Mouse (Mus musculus) MEL (cell line): ENCODE results near the gene Fam155a. TPM values are rescaled to one million over a fixed set of nuclear protein-coding genes. Genes with fewer than 3 reads are reported as not detected.

Experiments used
- DNase-seq: peaks from one replicate; pipeline ENCODE4 v3.0.0; 2011; ENCODE audit warnings: low read depth, low spot score
- H3K27ac ChIP-seq: 2 replicates; pipeline ENCODE4 v1.5.1; 2012; ENCODE audit warnings: low read depth, mild to moderate bottlenecking, control low read depth, low read length, moderate library complexity; ENCODE audit not compliant: control insufficient read depth
- H3K27me3 ChIP-seq, 2 experiments: fragments of 150-350 bp in 1 of 2; sonication (generic) in 1 of 2; 2 replicates each; pipeline ENCODE4 v1.6.1; 2012; ENCODE audit warnings: low read length in 2 of 2, mild to moderate bottlenecking in 2 of 2, improper control_type of control experiment in 1 of 2, moderate library complexity in 1 of 2; ENCODE audit not compliant: insufficient read depth in 2 of 2, control insufficient read depth in 1 of 2
- H3K36me3 ChIP-seq, 2 experiments: 2 replicates each; pipeline ENCODE4 v1.6.1; 2012 to 2014; ENCODE audit warnings: low read length in 2 of 2, improper control_type of control experiment in 1 of 2, inconsistent platforms in 1 of 2, mild to moderate bottlenecking in 1 of 2; ENCODE audit not compliant: insufficient read depth in 2 of 2, control insufficient read depth in 1 of 2
- H3K4me1 ChIP-seq, 2 experiments: fragments of 150-350 bp in 1 of 2; sonication (generic) in 1 of 2; 2 replicates each; pipeline ENCODE4 v1.6.1; 2012; ENCODE audit warnings: low read length in 2 of 2, improper control_type of control experiment in 1 of 2, mild to moderate bottlenecking in 1 of 2; ENCODE audit not compliant: insufficient read depth in 2 of 2, control insufficient read depth in 1 of 2
- H3K4me3 ChIP-seq, 2 experiments: fragments of 150-350 bp in 1 of 2; sonication (generic) in 1 of 2; 2 replicates each; pipeline ENCODE4 v1.5.1; 2012; ENCODE audit warnings: low read depth in 2 of 2, low read length in 2 of 2, mild to moderate bottlenecking in 2 of 2, moderate library complexity in 2 of 2, control low read depth in 1 of 2, improper control_type of control experiment in 1 of 2; ENCODE audit not compliant: control insufficient read depth in 1 of 2, insufficient read depth in 1 of 2
- H3K79me2 ChIP-seq: 2 replicates; pipeline ENCODE4 v1.6.1; 2012; ENCODE audit warnings: mild to moderate bottlenecking, low read length, moderate library complexity; ENCODE audit not compliant: control insufficient read depth, poor library complexity, insufficient read depth
- H3K9ac ChIP-seq: 2 replicates; pipeline ENCODE4 v1.6.1; 2012; ENCODE audit warnings: low read depth, mild to moderate bottlenecking, control low read depth, low read length, moderate library complexity; ENCODE audit not compliant: control insufficient read depth, poor library complexity, severe bottlenecking
- H3K9me3 ChIP-seq: fragments of 150-350 bp; sonication (generic); replicated peaks from 2 replicates; pipeline ENCODE4 v1.6.1; 2012; ENCODE audit warnings: mild to moderate bottlenecking, low read length, improper control_type of control experiment, moderate library complexity; ENCODE audit not compliant: insufficient read depth
- BHLHE40 ChIP-seq: IDR thresholded peaks from 2 replicates; pipeline ENCODE4 v1.6.1; 2012; ENCODE audit warnings: low read depth, mild to moderate bottlenecking, inconsistent platforms, low read length, improper control_type of control experiment, borderline replicate concordance
- CHD1 ChIP-seq: IDR thresholded peaks from 2 replicates; pipeline ENCODE4 v1.6.1; 2012; ENCODE audit warnings: low read depth, mild to moderate bottlenecking, inconsistent platforms, low read length, improper control_type of control experiment
- CTCF ChIP-seq, 3 experiments: IDR thresholded peaks in 2 of 3; conservative IDR thresholded peaks in 1 of 3; 2 replicates each; pipeline ENCODE4 v1.5.1; 2011 to 2012; ENCODE audit warnings: low read length in 3 of 3, low read depth in 2 of 3, mild to moderate bottlenecking in 2 of 3, improper control_type of control experiment in 1 of 3, inconsistent platforms in 1 of 3, mixed read lengths in 1 of 3, moderate library complexity in 1 of 3; ENCODE audit not compliant: control insufficient read depth in 1 of 3, insufficient read depth in 1 of 3, poor library complexity in 1 of 3, severe bottlenecking in 1 of 3
- EP300 ChIP-seq, 2 experiments: IDR thresholded peaks; 2 replicates each; pipeline ENCODE4 v1.6.1; 2011; ENCODE audit warnings: improper control_type of control experiment in 2 of 2, low read length in 2 of 2, low read depth in 1 of 2, mild to moderate bottlenecking in 1 of 2
- ETS1 ChIP-seq: IDR thresholded peaks from 2 replicates; pipeline ENCODE4 v1.6.1; 2012; ENCODE audit warnings: low read depth, mild to moderate bottlenecking, inconsistent platforms, low read length, improper control_type of control experiment, moderate library complexity
- GATA1 ChIP-seq: IDR thresholded peaks from 2 replicates; pipeline ENCODE4 v1.6.1; 2011; ENCODE audit warnings: low read depth, low read length, improper control_type of control experiment
- JUND ChIP-seq: IDR thresholded peaks from 2 replicates; pipeline ENCODE4 v1.6.1; 2011; ENCODE audit warnings: low read depth, mild to moderate bottlenecking, improper control_type of control experiment, low read length
- MAFK ChIP-seq: IDR thresholded peaks from 2 replicates; pipeline ENCODE4 v1.6.1; 2011; ENCODE audit warnings: low read depth, mild to moderate bottlenecking, low read length, improper control_type of control experiment, borderline replicate concordance
- MAX ChIP-seq: IDR thresholded peaks from 2 replicates; pipeline ENCODE4 v1.6.1; 2011; ENCODE audit warnings: low read length, improper control_type of control experiment
- MAZ ChIP-seq: IDR thresholded peaks from 2 replicates; pipeline ENCODE4 v1.6.1; 2012; ENCODE audit warnings: low read depth, mild to moderate bottlenecking, inconsistent platforms, low read length, improper control_type of control experiment
- MXI1 ChIP-seq: IDR thresholded peaks from 2 replicates; pipeline ENCODE4 v1.6.1; 2011; ENCODE audit warnings: mild to moderate bottlenecking, low read depth, low read length, improper control_type of control experiment
- MYB ChIP-seq: IDR thresholded peaks from 2 replicates; pipeline ENCODE4 v1.6.1; 2011; ENCODE audit warnings: mild to moderate bottlenecking, low read depth, low read length, improper control_type of control experiment
- NRF1 ChIP-seq: IDR thresholded peaks from 2 replicates; pipeline ENCODE4 v1.6.1; 2014; ENCODE audit warnings: low read depth, mild to moderate bottlenecking, inconsistent platforms, low read length, improper control_type of control experiment, moderate library complexity; ENCODE audit not compliant: poor library complexity, insufficient read depth, severe bottlenecking
- POLR2A ChIP-seq, 2 experiments: IDR thresholded peaks; 2 replicates each; pipeline ENCODE4 v1.6.1; 2011 to 2012; ENCODE audit warnings: low read length in 2 of 2, mild to moderate bottlenecking in 2 of 2, control low read depth in 1 of 2, improper control_type of control experiment in 1 of 2, low read depth in 1 of 2, moderate library complexity in 1 of 2; ENCODE audit not compliant: control insufficient read depth in 1 of 2, insufficient read depth in 1 of 2, poor library complexity in 1 of 2
- POLR2AphosphoS2 ChIP-seq: IDR thresholded peaks from 2 replicates; pipeline ENCODE4 v1.6.1; 2011; ENCODE audit warnings: low read length, improper control_type of control experiment
- RAD21 ChIP-seq: IDR thresholded peaks from 2 replicates; pipeline ENCODE4 v1.6.1; 2011; ENCODE audit warnings: mild to moderate bottlenecking, low read depth, low read length, improper control_type of control experiment
- RCOR1 ChIP-seq: IDR thresholded peaks from 2 replicates; pipeline ENCODE4 v1.6.1; 2012; ENCODE audit warnings: low read depth, mild to moderate bottlenecking, inconsistent platforms, low read length, improper control_type of control experiment
- SMC3 ChIP-seq: IDR thresholded peaks from 2 replicates; pipeline ENCODE4 v1.6.1; 2011; ENCODE audit warnings: low read depth, low read length, improper control_type of control experiment
- UBTF ChIP-seq: IDR thresholded peaks from 2 replicates; pipeline ENCODE4 v1.6.1; 2012; ENCODE audit warnings: low read depth, mild to moderate bottlenecking, inconsistent platforms, low read length, improper control_type of control experiment, moderate library complexity, borderline replicate concordance; ENCODE audit not compliant: insufficient read depth
- USF1 ChIP-seq: IDR thresholded peaks from 2 replicates; pipeline ENCODE4 v1.6.1; 2014; ENCODE audit warnings: low read depth, mild to moderate bottlenecking, inconsistent platforms, low read length, improper control_type of control experiment, moderate library complexity
- ZC3H11A ChIP-seq: IDR thresholded peaks from 2 replicates; pipeline ENCODE4 v1.6.1; 2012; ENCODE audit warnings: low read depth, mild to moderate bottlenecking, inconsistent platforms, low read length, improper control_type of control experiment
- ZMIZ1 ChIP-seq: IDR thresholded peaks from 2 replicates; pipeline ENCODE4 v1.6.1; 2012; ENCODE audit warnings: low read depth, mild to moderate bottlenecking, inconsistent platforms, low read length, improper control_type of control experiment, moderate library complexity
- ZNF384 ChIP-seq: IDR thresholded peaks from 2 replicates; pipeline ENCODE4 v1.6.1; 2012; ENCODE audit warnings: low read depth, mild to moderate bottlenecking, inconsistent platforms, low read length, improper control_type of control experiment
- polyA plus RNA-seq, 2 experiments: library from polyadenylated mRNA; stranded (reverse) in 1 of 2; unstranded in 1 of 2; fragments of >175 nt in 1 of 2; fragments of >200 nt in 1 of 2; gene quantifications; 2 replicates each; pipeline versions ENCODE4 v1.2.1 to v1.2.4; 2012; ENCODE audit warnings: low replicate concordance in 2 of 2, low read depth in 1 of 2; ENCODE audit not compliant: insufficient read length in 2 of 2, insufficient read depth in 1 of 2, missing spikeins in 1 of 2
- total RNA-seq: library from RNA; depleted of rRNA; stranded (reverse); fragments of 300-350 nt; gene quantifications from 2 replicates; pipeline ENCODE4 v1.2.3, GENCODE M21; 2012

The Fam155a gene
- total and polyA plus RNA-seq, 3 experiments: not detected

- H3K4me3 ChIP-seq: no peak overlapping the region
- H3K4me1 ChIP-seq: no peaks in the 10 kb centered on the region
- H3K27ac ChIP-seq: no peak overlapping the region
- no peak for DNase-seq
- no peaks in the 10 kb centered on the region for H3K27me3 ChIP-seq
- H3K9ac ChIP-seq: no peak overlapping the region
- H3K9me3 ChIP-seq: no peaks in the 10 kb centered on the region
- no peaks in the 10 kb centered on the region for H3K79me2 ChIP-seq
- H3K36me3 ChIP-seq: no peaks in the 10 kb centered on the region
- TF ChIP-seq RAD21 (no peak), EP300 (IDR thresholded peaks at IDR 0.05; ENCODE audit: low read depth in 1 of 2, low read length in 2 of 2) (no peak), POLR2A (IDR thresholded peaks at IDR 0.05; ENCODE audit: control insufficient read depth in 1 of 2, insufficient read depth in 1 of 2, low read depth in 1 of 2, low read length in 2 of 2, poor library complexity in 1 of 2) (no peak), MAX (no peak), UBTF (no peak), ZC3H11A (no peak), ZMIZ1 (no peak), RCOR1 (no peak)
Measured at GRCm38 (mm10) chr8:9772519-9772840, 1.5 kb upstream of the Fam155a start.

- Histone ChIP-seq H3K4me3 (no peak overlapping the region), H3K27me3 (no peaks in the 10 kb centered on the region)
Measured at GRCm38 (mm10) chr8:9771606-9772518, 901 bp upstream of the Fam155a start.

More at GRCm38 (mm10) chr8:9771606-9772518, 901 bp upstream of the Fam155a start:
- Histone ChIP-seq H3K9ac (no peak overlapping the region), H3K4me1 (no peaks in the 10 kb centered on the region), H3K27ac (no peak overlapping the region), H3K9me3 (no peaks in the 10 kb centered on the region), H3K79me2 (no peaks in the 10 kb centered on the region), H3K36me3 (no peaks in the 10 kb centered on the region)
- DNase-seq: no peak
- no peak for TF ChIP-seq ZC3H11A
- no peak for TF ChIP-seq GATA1
- TF ChIP-seq POLR2AphosphoS2: no peak
- TF ChIP-seq ETS1: no peak
- no peak for TF ChIP-seq MYB
- no peak for TF ChIP-seq RAD21
- no peak for TF ChIP-seq ZNF384
- no peak for TF ChIP-seq MXI1
- no peak for TF ChIP-seq SMC3
- TF ChIP-seq JUND: no peak
- TF ChIP-seq NRF1: no peak
- no peak for TF ChIP-seq CTCF (IDR thresholded peaks at IDR 0.05 in 2 of 3, conservative IDR thresholded peaks at IDR 0.05 in 1 of 3; ENCODE audit: control insufficient read depth in 1 of 3, insufficient read depth in 1 of 3, low read depth in 2 of 3, low read length in 3 of 3, poor library complexity in 1 of 3, severe bottlenecking in 1 of 3)
- TF ChIP-seq MAZ: no peak
- no peak for TF ChIP-seq POLR2A (IDR thresholded peaks at IDR 0.05; ENCODE audit: control insufficient read depth in 1 of 2, insufficient read depth in 1 of 2, low read depth in 1 of 2, low read length in 2 of 2, poor library complexity in 1 of 2)
- no peak for TF ChIP-seq CHD1
- no peak for TF ChIP-seq MAFK
- TF ChIP-seq BHLHE40: no peak
- no peak for TF ChIP-seq USF1
